Mouse (Mus musculus) c-Kit-positive CD71-positive TER-119-negative erythroid progenitor cells, embryonic 14.5 days (primary cell): ENCODE results near the gene Cfap43.

Source experiments
- DNase-seq: peaks from one replicate; pipeline ENCODE4 v3.0.0-alpha.2; 2013; ENCODE audit warnings: low read depth

Cfap43 gene

GRCm38 (mm10) chr19:47705080-47705771 is 213.9 kb downstream of the Cfap43 start:
- DNase-seq = no peak

GRCm38 (mm10) chr19:47700509-47700908 is 218.6 kb downstream of the Cfap43 start:
- DNase-seq = no peak

GRCm38 (mm10) chr19:47699743-47700142 is 219.3 kb downstream of the Cfap43 start:
- no peak for DNase-seq

- no peak for DNase-seq
Observed at GRCm38 (mm10) chr19:47698266-47698665, 220.8 kb downstream of the Cfap43 start.

- no peak for DNase-seq
Observed at GRCm38 (mm10) chr19:47697067-47697466, 222.0 kb downstream of the Cfap43 start.

GRCm38 (mm10) chr19:47696411-47696810 is 222.7 kb downstream of the Cfap43 start:
- DNase-seq = no peak

- DNase-seq = no peak
Observed at GRCm38 (mm10) chr19:47695725-47696124, 223.4 kb downstream of the Cfap43 start.

GRCm38 (mm10) chr19:47691994-47692393 is 227.1 kb downstream of the Cfap43 start, which contains the start of gene Col17a1:
TSS of gene Col17a1 (minus strand) at chr19:47692094.
- no peak for DNase-seq

- no peak for DNase-seq
Observed at GRCm38 (mm10) chr19:47689592-47689991, 229.5 kb downstream of the Cfap43 start.
